Mouse (Mus musculus) small intestine, adult 2 months (tissue): Measurements from ENCODE around the gene Prkcb.

Source experiments
- CTCF ChIP-seq: fragments of 200-500 bp; IDR thresholded peaks from 2 replicates; pipeline ENCODE4 v1.5.1; 2012; ENCODE audit warnings: low read depth, mild to moderate bottlenecking, control low read depth, inconsistent platforms, low read length, moderate library complexity, mixed read lengths; ENCODE audit not compliant: insufficient replicate concordance, insufficient read length; ENCODE audit errors: extremely low read depth
- POLR2A ChIP-seq: fragments of 200-500 bp; IDR thresholded peaks from 2 replicates; pipeline ENCODE4 v1.6.1; 2012; ENCODE audit warnings: low read depth, mild to moderate bottlenecking, control low read depth, inconsistent platforms, low read length, moderate library complexity

DNA sequence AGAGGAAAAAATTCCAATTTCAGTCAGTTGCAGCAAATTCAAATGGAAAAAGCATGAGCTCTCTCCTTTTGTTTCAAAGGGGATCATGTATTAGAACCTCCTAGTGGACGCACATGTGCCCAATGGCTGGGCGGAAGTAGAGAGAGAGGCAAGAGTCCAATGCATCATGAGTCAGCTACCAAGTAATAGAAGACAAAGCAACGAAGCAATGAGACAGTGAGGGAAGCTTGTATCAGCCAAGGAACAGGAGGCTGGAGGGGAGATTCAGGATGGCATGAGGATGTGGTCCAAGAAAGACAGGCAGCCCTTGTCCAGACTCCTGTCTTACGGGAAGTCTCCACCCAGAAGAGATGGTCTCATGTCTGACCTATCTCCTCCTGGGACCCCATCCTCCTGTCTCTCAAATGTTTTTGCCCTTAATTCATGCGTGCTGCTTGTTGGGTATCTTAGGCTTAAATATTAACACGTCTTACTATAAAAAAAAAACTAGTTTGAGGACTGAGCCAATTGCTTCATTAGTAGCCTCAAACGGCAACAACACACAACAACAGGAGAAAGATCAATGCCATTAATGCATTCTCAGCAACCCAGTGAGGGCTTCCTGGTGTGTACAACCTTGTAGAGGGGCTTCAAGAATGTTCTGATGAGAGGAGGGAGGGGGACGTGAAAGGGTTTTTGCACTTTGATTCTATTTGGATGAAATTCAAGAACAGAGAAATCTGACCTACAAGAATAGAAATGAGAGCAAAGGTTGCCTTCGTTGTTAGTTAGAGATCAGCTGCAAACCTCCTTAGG, 245.2 kb downstream of the Prkcb start:
- TF ChIP-seq CTCF, result no peak
- TF ChIP-seq POLR2A, result no peak
